Mouse (Mus musculus): ENCODE measurements around the gene Gm20518. TPM values are rescaled to one million over a fixed set of nuclear protein-coding genes. Genes with fewer than 3 reads are reported as not detected.
A peak's percentile ranks its signal among the peaks of the same experiment; 100 is the strongest.

The Gm20518 gene
- total RNA-seq, 2 experiments from 2014 or later: 0.69 TPM; not detected in 1

GRCm38 (mm10) chr16:17809711-17810110, 81.8 kb downstream of the Gm20518 start:
- ATAC-seq (replicated peaks; ENCODE audit: poor library complexity, severe bottlenecking): no peak; the same call in 1 of the 2 replicates

DNA sequence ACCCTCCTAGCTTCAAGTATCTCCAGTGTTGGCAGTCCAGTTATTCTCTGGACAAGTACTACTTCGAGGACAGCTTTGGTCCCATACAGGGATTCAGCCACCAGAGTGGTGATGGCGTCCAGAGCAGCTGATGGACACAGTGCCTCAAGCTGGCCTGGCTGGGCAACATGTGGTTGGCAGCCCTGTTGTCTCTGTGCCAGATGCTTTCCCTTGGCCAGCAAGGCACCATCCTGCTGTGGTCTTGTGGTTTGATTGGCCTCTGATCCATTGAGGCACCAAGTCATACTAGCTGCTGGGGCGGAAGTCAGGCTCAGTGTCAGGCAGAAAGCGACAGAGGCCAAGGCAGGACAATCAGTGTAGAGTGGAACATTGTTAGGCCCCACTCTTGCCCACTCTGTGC, 82.3 kb downstream of the Gm20518 start:
- ATAC-seq (replicated peaks; ENCODE audit: poor library complexity, severe bottlenecking): no peak

DNA sequence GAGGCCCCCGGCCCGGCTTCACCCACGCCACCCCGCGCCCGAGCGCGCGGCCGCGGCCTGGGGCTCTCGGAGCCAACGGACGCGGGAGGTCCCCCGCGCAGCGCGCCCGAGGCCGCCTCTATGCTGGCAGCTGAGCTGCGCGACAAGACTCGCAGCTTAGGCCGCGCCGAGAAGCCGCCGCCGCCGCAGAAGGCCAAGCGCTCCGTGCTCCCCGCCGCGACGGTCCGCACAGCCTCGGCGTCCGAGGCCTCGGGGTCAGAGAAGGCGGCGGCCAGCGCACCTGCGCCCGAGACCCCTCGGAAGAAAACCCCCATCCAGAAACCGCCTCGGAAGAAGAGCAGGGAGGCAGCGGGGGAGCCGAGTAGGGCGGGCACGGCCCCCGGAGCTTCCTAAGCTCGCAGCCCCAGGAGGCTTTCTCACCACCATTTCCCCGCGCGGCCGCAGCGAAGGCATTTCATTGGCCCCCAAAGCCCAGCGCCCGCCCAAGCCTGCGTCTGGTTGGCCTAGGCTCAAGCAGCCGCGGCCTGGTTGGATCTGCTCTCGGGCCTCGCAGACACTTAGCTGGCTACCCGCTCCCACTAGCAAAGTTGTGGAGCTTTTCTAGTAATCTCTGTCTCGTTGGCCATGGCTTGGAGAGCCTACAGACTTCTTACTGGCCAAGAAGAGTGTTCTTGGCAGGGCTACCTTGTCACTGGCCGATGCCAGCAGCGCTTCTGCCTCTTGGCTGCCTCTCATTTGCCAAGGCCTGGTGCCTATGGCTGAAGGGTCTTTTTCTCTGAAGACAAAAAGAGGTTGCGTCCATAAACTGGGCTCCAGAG, 84.1 kb downstream of the Gm20518 start:
- ATAC-seq (replicated peaks; ENCODE audit: poor library complexity, severe bottlenecking): peak; percentile 71

DNA sequence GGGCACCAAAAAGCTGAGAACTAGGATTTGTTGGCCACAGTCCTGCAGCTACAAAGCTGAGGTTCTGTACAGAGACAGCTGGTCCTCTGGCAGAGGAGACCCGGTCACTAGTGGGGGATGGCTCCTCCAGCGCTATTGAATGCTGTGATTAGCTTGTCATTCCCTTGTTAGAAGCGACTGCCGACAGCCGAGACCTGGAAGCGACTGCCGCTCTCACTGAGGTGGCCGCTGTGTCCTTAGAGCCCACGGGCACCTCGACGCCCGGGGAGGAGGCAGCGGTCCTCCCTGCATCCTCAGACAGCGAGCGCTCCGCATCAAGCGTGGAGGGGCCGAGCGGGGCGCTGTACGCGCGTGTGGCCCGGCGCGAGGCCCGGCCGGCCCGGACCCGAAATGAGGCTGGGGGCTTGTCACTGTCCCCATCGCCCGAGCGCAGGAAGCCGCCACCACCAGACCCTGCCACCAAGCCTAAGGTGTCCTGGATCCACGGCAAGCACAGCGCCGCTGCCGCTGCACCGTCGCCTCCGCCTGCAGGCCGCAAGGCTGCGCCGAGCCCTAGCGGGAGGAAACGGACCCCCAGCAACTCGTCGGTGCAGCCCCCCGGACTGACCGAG, 84.8 kb downstream of the Gm20518 start:
- ATAC-seq (replicated peaks; ENCODE audit: poor library complexity, severe bottlenecking): no peak

GRCm38 (mm10) chr16:17804982-17805381, 86.5 kb downstream of the Gm20518 start:
- no peak for ATAC-seq (replicated peaks; ENCODE audit: poor library complexity, severe bottlenecking)

DNA sequence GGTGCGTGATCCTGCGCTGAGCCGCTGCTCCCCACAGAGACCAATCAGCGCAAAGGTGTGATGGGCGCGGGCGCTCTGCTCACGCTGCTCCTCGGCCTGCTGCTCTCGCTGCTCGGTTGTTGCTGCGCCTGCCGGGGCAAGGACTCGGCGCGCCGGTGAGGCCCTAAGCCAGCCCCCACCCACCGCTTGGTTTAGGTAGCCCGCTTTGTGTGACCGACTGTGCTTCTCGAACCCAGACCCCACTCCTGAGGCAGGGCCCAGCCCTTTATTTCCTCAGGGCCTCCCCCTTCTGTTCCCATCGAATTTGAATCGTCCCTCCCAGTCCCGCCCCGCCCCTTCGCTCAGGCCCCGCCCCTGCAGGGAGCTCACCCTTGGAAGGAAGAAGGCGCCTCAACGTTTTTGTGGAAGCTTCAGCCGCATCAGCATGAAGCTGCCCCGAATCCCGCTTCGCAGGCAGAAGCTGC, 87.0 kb downstream of the Gm20518 start:
- no peak for ATAC-seq (replicated peaks; ENCODE audit: poor library complexity, severe bottlenecking)

DNA sequence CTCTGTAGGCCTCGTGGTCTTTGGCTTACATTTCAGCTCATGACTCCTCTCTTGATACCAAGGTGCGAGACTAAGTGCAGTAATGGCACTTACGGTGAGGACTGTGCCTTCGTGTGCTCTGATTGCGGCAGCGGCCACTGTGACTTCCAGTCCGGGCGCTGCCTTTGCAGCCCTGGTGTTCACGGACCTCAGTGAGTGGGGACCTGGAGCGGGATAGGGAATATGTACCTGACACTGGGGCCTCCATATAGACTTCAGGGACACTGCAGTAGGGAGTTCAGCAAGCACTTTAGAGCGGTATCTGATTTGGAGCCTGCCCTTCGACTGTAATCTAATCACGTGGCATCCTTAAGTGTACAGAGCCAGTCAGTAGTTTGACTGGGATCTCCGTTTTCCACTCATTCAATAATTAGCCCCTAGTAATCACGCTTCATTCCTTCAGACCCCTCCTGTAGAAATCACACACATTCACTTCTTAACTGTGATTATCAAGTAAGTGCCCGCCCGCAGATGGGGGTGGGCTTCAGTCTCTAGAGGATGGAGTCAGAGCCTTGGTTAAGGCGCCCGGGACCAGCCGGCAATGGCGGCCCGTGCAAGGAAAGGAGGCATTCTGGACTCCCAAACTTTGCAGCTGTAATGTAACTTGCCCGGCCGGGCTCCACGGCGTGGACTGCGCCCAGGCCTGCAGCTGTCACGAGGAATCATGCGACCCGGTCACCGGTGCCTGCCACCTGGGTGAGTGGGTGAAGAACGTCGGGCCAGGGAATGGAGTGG, 87.6 kb downstream of the Gm20518 start:
- ATAC-seq (replicated peaks; ENCODE audit: poor library complexity, severe bottlenecking): no peak

DNA sequence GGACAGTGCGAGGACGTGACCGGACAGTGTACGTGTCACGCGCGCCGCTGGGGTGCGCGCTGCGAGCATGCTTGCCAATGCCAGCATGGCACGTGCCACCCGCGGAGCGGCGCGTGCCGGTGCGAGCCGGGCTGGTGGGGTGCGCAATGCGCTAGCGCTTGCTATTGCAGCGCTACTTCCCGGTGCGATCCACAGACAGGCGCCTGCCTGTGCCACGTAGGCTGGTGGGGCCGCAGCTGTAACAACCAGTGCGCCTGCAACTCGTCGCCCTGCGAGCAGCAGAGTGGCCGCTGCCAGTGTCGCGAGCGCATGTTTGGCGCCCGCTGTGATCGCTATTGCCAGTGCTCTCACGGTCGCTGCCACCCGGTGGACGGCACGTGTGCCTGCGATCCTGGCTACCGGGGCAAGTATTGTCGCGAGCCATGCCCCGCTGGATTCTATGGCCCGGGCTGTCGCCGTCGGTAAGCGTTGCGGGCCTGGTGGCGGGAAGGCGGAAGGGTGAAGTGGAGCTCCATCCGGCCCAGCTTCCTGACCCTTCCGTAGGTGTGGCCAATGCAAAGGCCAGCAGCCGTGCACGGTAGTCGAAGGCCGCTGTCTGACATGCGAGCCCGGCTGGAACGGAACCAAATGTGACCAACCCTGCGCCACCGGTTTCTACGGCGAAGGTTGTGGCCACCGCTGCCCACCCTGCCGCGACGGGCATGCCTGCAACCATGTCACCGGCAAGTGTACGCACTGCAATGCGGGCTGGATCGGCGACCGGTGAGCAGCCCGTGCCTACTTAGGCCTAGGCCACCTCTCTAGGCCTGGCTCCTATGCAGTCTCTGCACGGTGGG, 88.4 kb downstream of the Gm20518 start:
- peak; percentile 19 for ATAC-seq (replicated peaks; ENCODE audit: poor library complexity, severe bottlenecking)

- no peak for ATAC-seq (replicated peaks; ENCODE audit: poor library complexity, severe bottlenecking)
Observed at GRCm38 (mm10) chr16:17802456-17802838, 89.0 kb downstream of the Gm20518 start.

- no peak for ATAC-seq (replicated peaks; ENCODE audit: poor library complexity, severe bottlenecking)
Observed at GRCm38 (mm10) chr16:17801777-17802455, 89.6 kb downstream of the Gm20518 start.

DNA sequence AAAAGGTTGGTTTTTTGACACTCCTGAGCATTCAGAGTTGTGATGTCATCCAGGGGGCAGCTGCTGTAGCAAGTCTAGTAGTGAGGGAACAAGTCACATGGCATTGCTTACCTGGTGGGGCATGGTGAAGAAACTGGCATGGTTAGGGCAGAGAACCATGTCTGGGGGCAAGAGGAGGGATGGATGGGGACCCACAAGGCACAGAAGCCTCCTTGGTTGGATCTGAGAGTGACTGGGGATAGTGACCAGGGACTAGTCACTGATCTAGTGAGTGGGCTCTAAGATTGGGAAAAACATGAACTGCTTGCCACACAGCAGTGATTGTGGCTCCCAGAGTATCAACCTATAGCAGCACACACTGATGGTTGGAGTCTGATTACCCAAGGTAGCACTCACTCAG, 91.9 kb downstream of the Gm20518 start:
- ATAC-seq (replicated peaks; ENCODE audit: poor library complexity, severe bottlenecking): no peak

DNA sequence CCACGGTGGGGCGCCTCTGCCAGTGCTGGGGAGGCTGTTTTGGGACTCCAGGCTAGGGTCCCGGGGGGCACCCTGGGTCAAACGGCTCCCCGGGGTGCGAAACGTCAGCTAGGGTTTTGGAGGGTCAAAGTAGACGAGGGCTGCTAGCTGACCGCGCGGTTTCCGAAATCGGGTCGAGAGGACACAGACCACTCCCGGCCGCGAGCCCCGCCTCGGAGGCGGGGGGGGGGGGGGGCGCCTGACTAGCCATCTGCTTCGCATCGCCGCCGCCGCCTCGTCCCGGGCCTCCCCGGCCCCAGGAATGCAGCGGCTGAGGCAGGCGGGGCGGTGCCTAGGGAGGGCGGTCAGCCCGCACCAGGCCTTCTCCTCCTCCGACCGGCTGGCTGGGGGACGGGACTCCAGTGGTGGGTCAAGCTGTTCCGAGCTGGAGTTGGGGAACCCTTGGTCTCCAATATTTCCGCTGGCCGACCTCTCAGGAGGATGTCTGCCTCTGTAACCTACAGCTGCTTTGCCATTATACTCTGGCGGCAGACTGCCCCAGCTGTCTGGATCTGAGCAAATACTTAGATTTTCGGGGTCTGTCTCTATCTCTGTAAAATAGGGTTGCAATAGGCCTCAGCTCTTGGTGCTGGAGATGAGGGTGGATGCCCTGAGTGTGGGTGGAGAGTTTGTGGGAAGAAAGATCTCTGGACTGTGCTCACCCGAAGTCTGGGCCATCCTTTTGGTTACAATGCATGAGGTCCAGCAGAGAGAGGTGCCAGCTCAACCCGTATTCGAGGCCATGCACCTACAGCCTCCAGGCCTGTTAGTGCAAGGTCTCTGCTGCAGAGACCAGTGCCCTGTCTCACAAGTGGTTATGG, 92.9 kb downstream of the Gm20518 start:
- ATAC-seq (replicated peaks; ENCODE audit: poor library complexity, severe bottlenecking): no peak

GRCm38 (mm10) chr16:17797812-17798311, 93.6 kb downstream of the Gm20518 start:
- ATAC-seq (replicated peaks; ENCODE audit: poor library complexity, severe bottlenecking): no peak

- ATAC-seq (replicated peaks; ENCODE audit: poor library complexity, severe bottlenecking): 0 out of 2 replicates have a peak, but pooled peaks have one; percentile 9
Observed at GRCm38 (mm10) chr16:17796971-17797811, 94.3 kb downstream of the Gm20518 start, which contains the start of gene Scarf2. Gene Scarf2 (plus strand): TSS chr16:17797282.

GRCm38 (mm10) chr16:17796519-17796918, 95.0 kb downstream of the Gm20518 start:
- peak; percentile 52; the same call in 1 of the 2 replicates for ATAC-seq (replicated peaks; ENCODE audit: poor library complexity, severe bottlenecking)

GRCm38 (mm10) chr16:17795643-17796042, 95.8 kb downstream of the Gm20518 start:
- no peak for ATAC-seq (replicated peaks; ENCODE audit: poor library complexity, severe bottlenecking)

GRCm38 (mm10) chr16:17794047-17794446, 97.4 kb downstream of the Gm20518 start:
- ATAC-seq (replicated peaks; ENCODE audit: poor library complexity, severe bottlenecking): no peak
